ENCODE assay signal across 8 mouse cellular contexts in genomic region chr17:46129741-46130498, GRCm38 (mm10). TPM values are rescaled to one million over a fixed set of nuclear protein-coding genes. Genes with fewer than 3 reads are reported as not detected.
DNase-seq lines count a peak whose midpoint lies in the region; ATAC-seq and TF ChIP-seq lines count a peak whose summit lies in the region.

No protein-coding gene starts in this region.

- peak; percentile 74 for ATAC-seq in embryonic facial prominence, embryonic 15.5 days (ENCODE audit: insufficient number of reproducible peaks, low FRiP score, low TSS enrichment, low read depth)
- ATAC-seq in heart, embryonic 16.5 days (replicated peaks; ENCODE audit: extremely low read depth, insufficient read depth, low FRiP score), result peak; percentile 62
- ATAC-seq in CD4-positive, CD25-positive, alpha-beta regulatory T cell, adult 4 months, result no peak
- ATAC-seq in erythroblast, adult 5-6 weeks (replicated peaks; ENCODE audit: low FRiP score, poor library complexity, severe bottlenecking), result no peak
- no peak for ATAC-seq in liver, postnatal 0 days

- peak overlapping the region; percentile 58 for H3K27ac ChIP-seq in embryonic facial prominence, embryonic 15.5 days (replicated peaks)
- no peak overlapping the region for H3K27ac ChIP-seq in heart, embryonic 16.5 days (ENCODE audit: low read length)
- H3K27ac ChIP-seq in liver, postnatal 0 days (ENCODE audit: low read depth), result no peak overlapping the region

- no peak overlapping the region for H3K4me2 ChIP-seq in embryonic facial prominence, embryonic 15.5 days (replicated peaks)
- no peak overlapping the region for H3K4me2 ChIP-seq in heart, embryonic 16.5 days (ENCODE audit: low read depth, low read length)
- H3K4me2 ChIP-seq in liver, postnatal 0 days (ENCODE audit: low read depth, low read length), result no peak overlapping the region

- 0 out of 2 replicates have a peak, but pooled peaks cover 4% of the 10 kb centered on the region for H3K4me1 ChIP-seq in embryonic facial prominence, embryonic 15.5 days
- H3K4me1 ChIP-seq in heart, embryonic 16.5 days (ENCODE audit: control insufficient read depth, insufficient read depth, low read length), result peaks cover 7% of the 10 kb centered on the region
- H3K4me1 ChIP-seq in liver, postnatal 0 days (ENCODE audit: insufficient read depth), result peaks cover 7% of the 10 kb centered on the region; the same call in 1 of the 2 replicates

- no peak overlapping the region for H3K4me3 ChIP-seq in embryonic facial prominence, embryonic 15.5 days (replicated peaks)
- no peak overlapping the region for H3K4me3 ChIP-seq in heart, embryonic 16.5 days (ENCODE audit: low read length)
- H3K4me3 ChIP-seq in liver, postnatal 0 days (ENCODE audit: low read depth, low read length), result no peak overlapping the region

- H3K9ac ChIP-seq in embryonic facial prominence, embryonic 15.5 days, result no peak overlapping the region
- H3K9ac ChIP-seq in heart, embryonic 16.5 days (ENCODE audit: low read length), result no peak overlapping the region
- H3K9ac ChIP-seq in liver, postnatal 0 days (replicated peaks), result no peak overlapping the region

- H3K27me3 ChIP-seq in embryonic facial prominence, embryonic 15.5 days, result no peaks in the 10 kb centered on the region
- H3K27me3 ChIP-seq in heart, embryonic 16.5 days (ENCODE audit: control insufficient read depth, insufficient read depth, low read length), result no peaks in the 10 kb centered on the region
- no peaks in the 10 kb centered on the region for H3K27me3 ChIP-seq in liver, postnatal 0 days (ENCODE audit: insufficient read depth, low read length)

- DNase-seq in layer of hippocampus, adult 9-11 months, result peak; percentile 29
- no peak for DNase-seq in layer of hippocampus, adult 9-10 months (ENCODE audit: low spot score)
- DNase-seq in ovary, postnatal 14 days (ENCODE audit: low spot score), result peak; percentile 70
- no peak for DNase-seq in liver, postnatal 0 days

- no peaks in the 10 kb centered on the region for H3K9me3 ChIP-seq in embryonic facial prominence, embryonic 15.5 days (replicated peaks)
- H3K9me3 ChIP-seq in heart, embryonic 16.5 days (replicated peaks; ENCODE audit: control insufficient read depth, low read length), result no peaks in the 10 kb centered on the region
- no peaks in the 10 kb centered on the region for H3K9me3 ChIP-seq in liver, postnatal 0 days (ENCODE audit: low read length)

- no peak for TF ChIP-seq CTCF in liver, postnatal 0 days (IDR thresholded peaks at IDR 0.05; ENCODE audit: low read depth)

- 71% methylated on average over 13 of the region's 13 CpGs for WGBS in embryonic facial prominence, embryonic 15.5 days
- WGBS in heart, embryonic 16.5 days, result 66% methylated on average over 13 of the region's 13 CpGs
- WGBS in liver, postnatal 0 days (ENCODE audit: insufficient replicate concordance), result 73% methylated on average over 13 of the region's 13 CpGs

- no peak for TF ChIP-seq EP300 in liver, postnatal 0 days (IDR thresholded peaks at IDR 0.05; ENCODE audit: low read depth)

- H3K36me3 ChIP-seq in embryonic facial prominence, embryonic 15.5 days, result peaks cover 46% of the 10 kb centered on the region
- peaks cover 29% of the 10 kb centered on the region for H3K36me3 ChIP-seq in heart, embryonic 16.5 days (ENCODE audit: control insufficient read depth, insufficient read depth)
- H3K36me3 ChIP-seq in liver, postnatal 0 days (replicated peaks; ENCODE audit: insufficient read depth, low read length), result peaks cover 45% of the 10 kb centered on the region

RNA-seq across cellular contexts. Expression of gene Rsph9, which starts 14.1 kb away (rescaled TPM):
- polyA plus RNA-seq in embryonic facial prominence, embryonic 15.5 days (2015; fragmentation: Nextera tagmentation; extraction: Ambion mirVana), result 22.7 and 37.1 TPM in 2 replicates
- polyA plus RNA-seq in heart, embryonic 16.5 days (2015; fragmentation: Nextera tagmentation; extraction: Ambion mirVana), result 6.9 and 8.0 TPM in 2 replicates
- 1 to 10 TPM; 2.1 to 2.7 TPM for polyA plus RNA-seq in CD4-positive, CD25-positive, alpha-beta regulatory T cell, adult 4 months (2017; shearing (Covaris generic))
- 2.1 TPM in 1 of 2 replicates, not detected in the other for total RNA-seq in erythroblast, adult 5-6 weeks (2015; ENCODE audit: low replicate concordance)
- total RNA-seq in erythroblast, adult 5-6 weeks (2017; ENCODE audit: low replicate concordance), result 0.42 and 7.3 TPM in 2 replicates
- polyA plus RNA-seq in liver, postnatal 0 days (2015; fragmentation: Nextera tagmentation; extraction: Ambion mirVana), result 1.7 and 1.8 TPM in 2 replicates

RNA-seq across cellular contexts. Expression of gene Mrps18a, which starts 19.1 kb away (rescaled TPM):
- 124 and 134 TPM in 2 replicates for polyA plus RNA-seq in embryonic facial prominence, embryonic 15.5 days (2015; fragmentation: Nextera tagmentation; extraction: Ambion mirVana)
- polyA plus RNA-seq in heart, embryonic 16.5 days (2015; fragmentation: Nextera tagmentation; extraction: Ambion mirVana), result 129 and 137 TPM in 2 replicates
- polyA plus RNA-seq in CD4-positive, CD25-positive, alpha-beta regulatory T cell, adult 4 months (2017; shearing (Covaris generic)), result 100 to 1,000 TPM; 112 to 139 TPM
- total RNA-seq in erythroblast, adult 5-6 weeks (2015; ENCODE audit: low replicate concordance), result 8.6 and 20.9 TPM in 2 replicates
- total RNA-seq in erythroblast, adult 5-6 weeks (2017; ENCODE audit: low replicate concordance), result 3.6 and 21.0 TPM in 2 replicates
- polyA plus RNA-seq in liver, postnatal 0 days (2015; fragmentation: Nextera tagmentation; extraction: Ambion mirVana), result 52.0 and 55.6 TPM in 2 replicates

RNA-seq across cellular contexts. Expression of gene Mad2l1bp, which starts 23.4 kb away (rescaled TPM):
- polyA plus RNA-seq in embryonic facial prominence, embryonic 15.5 days (2015; fragmentation: Nextera tagmentation; extraction: Ambion mirVana), result 31.8 and 35.1 TPM in 2 replicates
- polyA plus RNA-seq in heart, embryonic 16.5 days (2015; fragmentation: Nextera tagmentation; extraction: Ambion mirVana), result 32.7 and 39.4 TPM in 2 replicates
- 10 to 100 TPM; 58.5 to 68.1 TPM for polyA plus RNA-seq in CD4-positive, CD25-positive, alpha-beta regulatory T cell, adult 4 months (2017; shearing (Covaris generic))
- 33.0 and 66.5 TPM in 2 replicates for total RNA-seq in erythroblast, adult 5-6 weeks (2015; ENCODE audit: low replicate concordance)
- 30.2 and 33.7 TPM in 2 replicates for total RNA-seq in erythroblast, adult 5-6 weeks (2017; ENCODE audit: low replicate concordance)
- polyA plus RNA-seq in liver, postnatal 0 days (2015; fragmentation: Nextera tagmentation; extraction: Ambion mirVana), result 25.0 and 25.3 TPM in 2 replicates

RNA-seq across cellular contexts. Expression of gene Gtpbp2, which starts 30.9 kb away (rescaled TPM):
- polyA plus RNA-seq in embryonic facial prominence, embryonic 15.5 days (2015; fragmentation: Nextera tagmentation; extraction: Ambion mirVana), result 43.3 and 45.4 TPM in 2 replicates
- polyA plus RNA-seq in heart, embryonic 16.5 days (2015; fragmentation: Nextera tagmentation; extraction: Ambion mirVana), result 36.9 and 42.6 TPM in 2 replicates
- polyA plus RNA-seq in CD4-positive, CD25-positive, alpha-beta regulatory T cell, adult 4 months (2017; shearing (Covaris generic)), result 10 to 100 TPM; 56.9 to 90.1 TPM
- 296 and 371 TPM in 2 replicates for total RNA-seq in erythroblast, adult 5-6 weeks (2015; ENCODE audit: low replicate concordance)
- 714 and 945 TPM in 2 replicates for total RNA-seq in erythroblast, adult 5-6 weeks (2017; ENCODE audit: low replicate concordance)
- 23.4 and 27.5 TPM in 2 replicates for polyA plus RNA-seq in liver, postnatal 0 days (2015; fragmentation: Nextera tagmentation; extraction: Ambion mirVana)

Comparison
In these comparisons a context has a peak if more than half of its experiments do, and no peak if none do; other contexts are left out.
1. DNase-seq: peak in layer of hippocampus, adult 9-11 months (single experiment) and ovary, postnatal 14 days (single experiment); none in layer of hippocampus, adult 9-10 months (single experiment) and liver, postnatal 0 days (single experiment).
2. ATAC-seq: peak in embryonic facial prominence, embryonic 15.5 days (single experiment) and heart, embryonic 16.5 days (single experiment); none in CD4-positive, CD25-positive, alpha-beta regulatory T cell, adult 4 months (single experiment), erythroblast, adult 5-6 weeks (single experiment) and liver, postnatal 0 days (single experiment).